Mouse (Mus musculus): ENCODE data around the gene Ache. TPM values are rescaled to one million over a fixed set of nuclear protein-coding genes. Genes with fewer than 3 reads are reported as not detected.

Gene Ache
- total RNA-seq, 4 experiments from 2014 or later = 1.5 to 3.3 (median 1.9) TPM

- DNase-seq (ENCODE audit: low spot score) = peak; percentile 91
Observed at GRCm38 (mm10) chr5:137333512-137334174, 46.3 kb downstream of the Ache start, which contains the start of gene Slc12a9. TSS of gene Slc12a9 (minus strand) at chr5:137333597.

GRCm38 (mm10) chr5:137334317-137334716, 47.0 kb downstream of the Ache start:
- DNase-seq (ENCODE audit: low spot score) = no peak

GRCm38 (mm10) chr5:137335066-137335465, 47.7 kb downstream of the Ache start:
- no peak for DNase-seq (ENCODE audit: low spot score)

GRCm38 (mm10) chr5:137337190-137337589, 49.9 kb downstream of the Ache start:
- no peak for DNase-seq (ENCODE audit: low spot score)

GRCm38 (mm10) chr5:137338256-137338655, 50.9 kb downstream of the Ache start:
- DNase-seq (ENCODE audit: low spot score) = peak; percentile 90

- peak; percentile 83 for DNase-seq (ENCODE audit: low spot score)
Observed at GRCm38 (mm10) chr5:137338663-137339289, 51.5 kb downstream of the Ache start.

GRCm38 (mm10) chr5:137339290-137339979, 52.1 kb downstream of the Ache start:
- DNase-seq (ENCODE audit: low spot score) = peak; percentile 78

GRCm38 (mm10) chr5:137340222-137340621, 52.9 kb downstream of the Ache start:
- DNase-seq (ENCODE audit: low spot score) = no peak

GRCm38 (mm10) chr5:137342407-137343012, 55.2 kb downstream of the Ache start:
- no peak for DNase-seq (ENCODE audit: low spot score)

GRCm38 (mm10) chr5:137343412-137343811, 56.1 kb downstream of the Ache start:
- no peak for DNase-seq (ENCODE audit: low spot score)

- DNase-seq (ENCODE audit: low spot score) = no peak
Observed at GRCm38 (mm10) chr5:137343869-137344268, 56.5 kb downstream of the Ache start.

Small RNA genes lying within 50 kb of the gene (microRNA-seq; reads per million reads assigned to microRNA genes)
- gene Mir7036 (1.4 reads per million), gene Mir8116 (not detected)

Other genes with a start within 250 kb of the Ache start
- 10 to 100 TPM; 30.2 to 40.5 (median 38.2) TPM for gene Ap1s1, start 241.4 kb upstream of the Ache start, total RNA-seq (2022)
- gene Serpine1, start 215.3 kb upstream of the Ache start, total RNA-seq (2022) = 10 to 100 TPM; 33.2 to 59.2 (median 47.4) TPM
- gene Trim56, start 171.3 kb upstream of the Ache start, total RNA-seq (2022) = 10 to 100 TPM; 20.2 to 22.1 (median 21.5) TPM
- not detected for gene Muc3, start 138.2 kb upstream of the Ache start, total RNA-seq (2022)
- under 1 TPM in 3 of 4 experiments, not detected in 1; 0.23 to 0.60 (median 0.28) TPM for gene Muc3a, start 75.1 kb upstream of the Ache start, total RNA-seq (2022)
- gene Ufsp1, start 7.1 kb downstream of the Ache start, total RNA-seq (2022) = 10 to 100 TPM in 2 of 4 experiments, 1 to 10 TPM in 2; 7.7 to 10.4 (median 9.7) TPM
- gene Srrt, start 20.2 kb downstream of the Ache start, total RNA-seq (2022) = 10 to 100 TPM; 54.4 to 62.6 (median 60.3) TPM
- 10 to 100 TPM; 11.5 to 13.2 (median 12.4) TPM for gene Trip6, start 26.9 kb downstream of the Ache start, total RNA-seq (2022)
- 1 to 10 TPM; 1.3 to 2.1 (median 2.0) TPM for gene Slc12a9, start 46.1 kb downstream of the Ache start, total RNA-seq (2022)
- gene Ephb4, start 62.6 kb downstream of the Ache start, total RNA-seq (2022) = 10 to 100 TPM; 43.7 to 47.3 (median 46.3) TPM
- not detected for gene Zan, start 189.5 kb downstream of the Ache start, total RNA-seq (2022)
- 10 to 100 TPM; 15.0 to 18.3 (median 16.2) TPM for gene Pop7, start 215.0 kb downstream of the Ache start, total RNA-seq (2022)
- 10 to 100 TPM; 25.5 to 37.3 (median 27.2) TPM for gene Gigyf1, start 231.0 kb downstream of the Ache start, total RNA-seq (2022)
- gene Epo, start 245.7 kb downstream of the Ache start, total RNA-seq (2022) = not detected
- gene Gnb2, start 246.0 kb downstream of the Ache start, total RNA-seq (2022) = 100 to 1,000 TPM; 243 to 256 (median 246) TPM

Measured in heart, adult 8-10 months (tissue).